Comparison of ENCODE assay signal across 15 mouse cellular contexts in genomic region chr17:91324377-91324776, GRCm38 (mm10).
A peak's percentile ranks its signal among the peaks of the same experiment; 100 is the strongest.
DNase-seq lines count a peak whose midpoint lies in the region; ATAC-seq and TF ChIP-seq lines count a peak whose summit lies in the region.
"Had no signal": no experiment of that assay in that cellular context is flagged by ENCODE, and none has a peak within 500 bp of the region (broad histone marks: within the 10 kb centered on the region; RNA-seq: fewer than 3 reads in every experiment).

No protein-coding gene starts in this region.

- no peaks in the 10 kb centered on the region for H3K9me3 ChIP-seq in forebrain, embryonic 13.5 days (replicated peaks)
- H3K9me3 ChIP-seq in forebrain, embryonic 12.5 days = no peaks in the 10 kb centered on the region
- no peaks in the 10 kb centered on the region for H3K9me3 ChIP-seq in kidney, embryonic 15.5 days (replicated peaks)
- H3K9me3 ChIP-seq: limb, embryonic 10.5 days; lung, embryonic 15.5 days; midbrain, embryonic 15.5 days; neural tube, embryonic 12.5 days; stomach, embryonic 15.5 days had no signal

- H3K4me2 ChIP-seq in forebrain, embryonic 13.5 days = no peak overlapping the region
- no peak overlapping the region for H3K4me2 ChIP-seq in forebrain, embryonic 12.5 days
- no peak overlapping the region for H3K4me2 ChIP-seq in kidney, embryonic 15.5 days
- H3K4me2 ChIP-seq: lung, embryonic 15.5 days; midbrain, embryonic 15.5 days; neural tube, embryonic 12.5 days; stomach, embryonic 15.5 days had no signal

- H3K27ac ChIP-seq in forebrain, embryonic 13.5 days = no peak overlapping the region
- no peak overlapping the region for H3K27ac ChIP-seq in forebrain, embryonic 12.5 days
- H3K27ac ChIP-seq in kidney, embryonic 15.5 days = no peak overlapping the region
- H3K27ac ChIP-seq: limb, embryonic 10.5 days; lung, embryonic 15.5 days; midbrain, embryonic 15.5 days; neural tube, embryonic 12.5 days; stomach, embryonic 15.5 days had no signal

- DNase-seq in kidney, adult 11 months = no peak
- DNase-seq in 416B (ENCODE audit: low read depth) = peak; percentile 84
- peak; percentile 51 for DNase-seq in brain, embryonic 14.5 days (ENCODE audit: low read depth)
- no peak for DNase-seq in Muller cell, postnatal 12 days (ENCODE audit: inconsistent ontology term)
- DNase-seq in right cerebral cortex, postnatal 14 days = no peak
- DNase-seq: layer of hippocampus, postnatal 36 days; thymus, postnatal 36 days had no signal

- no peak overlapping the region for H3K4me3 ChIP-seq in forebrain, embryonic 13.5 days
- no peak overlapping the region for H3K4me3 ChIP-seq in forebrain, embryonic 12.5 days (replicated peaks)
- no peak overlapping the region for H3K4me3 ChIP-seq in kidney, embryonic 15.5 days (replicated peaks)
- H3K4me3 ChIP-seq: limb, embryonic 10.5 days; lung, embryonic 15.5 days; midbrain, embryonic 15.5 days; neural tube, embryonic 12.5 days; stomach, embryonic 15.5 days had no signal

- no peaks in the 10 kb centered on the region for H3K4me1 ChIP-seq in forebrain, embryonic 13.5 days
- H3K4me1 ChIP-seq in forebrain, embryonic 12.5 days = no peaks in the 10 kb centered on the region
- H3K4me1 ChIP-seq in kidney, embryonic 15.5 days = no peaks in the 10 kb centered on the region
- H3K4me1 ChIP-seq: limb, embryonic 10.5 days; lung, embryonic 15.5 days; midbrain, embryonic 15.5 days; neural tube, embryonic 12.5 days; stomach, embryonic 15.5 days had no signal

- no peaks in the 10 kb centered on the region for H3K36me3 ChIP-seq in forebrain, embryonic 13.5 days (ENCODE audit: poor library complexity, severe bottlenecking)
- H3K36me3 ChIP-seq in forebrain, embryonic 12.5 days (replicated peaks) = no peaks in the 10 kb centered on the region
- H3K36me3 ChIP-seq in kidney, embryonic 15.5 days = no peaks in the 10 kb centered on the region
- H3K36me3 ChIP-seq: limb, embryonic 10.5 days; lung, embryonic 15.5 days; midbrain, embryonic 15.5 days; neural tube, embryonic 12.5 days; stomach, embryonic 15.5 days had no signal

- 73% methylated on average over 1 of the region's 1 CpGs for WGBS in forebrain, embryonic 13.5 days
- WGBS in forebrain, embryonic 12.5 days = 89% methylated on average over 1 of the region's 1 CpGs
- 59% methylated on average over 1 of the region's 1 CpGs for WGBS in kidney, embryonic 15.5 days

- peak; percentile 38; the same call in 1 of the 2 replicates for ATAC-seq in forebrain, embryonic 13.5 days
- no peak for ATAC-seq in forebrain, embryonic 12.5 days (ENCODE audit: low FRiP score)
- peak; percentile 56; the same call in 1 of the 2 replicates for ATAC-seq in kidney, embryonic 15.5 days (replicated peaks; ENCODE audit: low FRiP score)
- ATAC-seq: midbrain, embryonic 15.5 days had no signal

- no peaks in the 10 kb centered on the region for H3K27me3 ChIP-seq in forebrain, embryonic 13.5 days
- no peaks in the 10 kb centered on the region for H3K27me3 ChIP-seq in forebrain, embryonic 12.5 days
- H3K27me3 ChIP-seq in kidney, embryonic 15.5 days = no peaks in the 10 kb centered on the region
- H3K27me3 ChIP-seq: lung, embryonic 15.5 days; midbrain, embryonic 15.5 days; neural tube, embryonic 12.5 days; stomach, embryonic 15.5 days had no signal

- TF ChIP-seq CTCF in brain, embryonic 14.5 days (IDR thresholded peaks at IDR 0.05; ENCODE audit: borderline replicate concordance, extremely low read depth, insufficient read depth, insufficient read length) = no peak

- no peak for TF ChIP-seq POLR2A in brain, embryonic 14.5 days (IDR thresholded peaks at IDR 0.05; ENCODE audit: borderline replicate concordance, extremely low read depth, insufficient read depth, insufficient read length, poor library complexity, severe bottlenecking)

- H3K9ac ChIP-seq in forebrain, embryonic 13.5 days = no peak overlapping the region
- no peak overlapping the region for H3K9ac ChIP-seq in forebrain, embryonic 12.5 days
- no peak overlapping the region for H3K9ac ChIP-seq in kidney, embryonic 15.5 days
- H3K9ac ChIP-seq: lung, embryonic 15.5 days; midbrain, embryonic 15.5 days; neural tube, embryonic 12.5 days; stomach, embryonic 15.5 days had no signal

Comparison
In these comparisons a context has a peak if more than half of its experiments do, and no peak if none do; other contexts are left out.
1. DNase-seq: peak in 416B (single experiment) and brain, embryonic 14.5 days (single experiment); none in kidney, adult 11 months (single experiment), Muller cell, postnatal 12 days (single experiment) and right cerebral cortex, postnatal 14 days (single experiment).